Mouse (Mus musculus) hindbrain, embryonic 10.5 days (tissue): ENCODE measurements at regions not wholly inside any gene's neighbourhood (a gene's known extent, or its start where the extent isn't known, plus 50 kb on each side); places are given as distances from the start of the nearest gene placed in this dataset.

Experiments used
- DNase-seq: peaks from one replicate; pipeline ENCODE4 v3.0.0-alpha.2; 2017; ENCODE audit warnings: low spot score
- H3K27ac ChIP-seq: fragments of 300-500 bp; sonication (generic); 2 replicates; pipeline ENCODE4 v1.5.1; 2016; ENCODE audit warnings: mild to moderate bottlenecking, moderate library complexity
- H3K27me3 ChIP-seq: fragments of 300-500 bp; sonication (generic); 2 replicates; pipeline ENCODE4 v1.6.1; 2016; ENCODE audit warnings: mild to moderate bottlenecking; ENCODE audit not compliant: poor library complexity, insufficient read depth, severe bottlenecking
- H3K36me3 ChIP-seq: fragments of 300-500 bp; sonication (generic); 2 replicates; pipeline ENCODE4 v1.6.1; 2016; ENCODE audit warnings: mild to moderate bottlenecking, moderate library complexity
- H3K4me1 ChIP-seq: fragments of 300-500 bp; sonication (generic); replicated peaks from 2 replicates; pipeline ENCODE4 v1.6.1; 2016; ENCODE audit warnings: mild to moderate bottlenecking
- H3K4me3 ChIP-seq: fragments of 300-500 bp; sonication (generic); 2 replicates; pipeline ENCODE4 v1.5.1; 2016; ENCODE audit warnings: mild to moderate bottlenecking, moderate library complexity
- H3K9me3 ChIP-seq: fragments of 300-500 bp; sonication (generic); 2 replicates; pipeline ENCODE4 v1.6.1; 2016; ENCODE audit warnings: mild to moderate bottlenecking, moderate library complexity
- WGBS: fragments of 180-500 bp; shearing (Covaris S2); methylation state at CpG from one replicate; pipeline ENCODE4 v1.1.7; 2016; 5-methylcytosine and 5-hydroxymethylcytosine counted together

DNA sequence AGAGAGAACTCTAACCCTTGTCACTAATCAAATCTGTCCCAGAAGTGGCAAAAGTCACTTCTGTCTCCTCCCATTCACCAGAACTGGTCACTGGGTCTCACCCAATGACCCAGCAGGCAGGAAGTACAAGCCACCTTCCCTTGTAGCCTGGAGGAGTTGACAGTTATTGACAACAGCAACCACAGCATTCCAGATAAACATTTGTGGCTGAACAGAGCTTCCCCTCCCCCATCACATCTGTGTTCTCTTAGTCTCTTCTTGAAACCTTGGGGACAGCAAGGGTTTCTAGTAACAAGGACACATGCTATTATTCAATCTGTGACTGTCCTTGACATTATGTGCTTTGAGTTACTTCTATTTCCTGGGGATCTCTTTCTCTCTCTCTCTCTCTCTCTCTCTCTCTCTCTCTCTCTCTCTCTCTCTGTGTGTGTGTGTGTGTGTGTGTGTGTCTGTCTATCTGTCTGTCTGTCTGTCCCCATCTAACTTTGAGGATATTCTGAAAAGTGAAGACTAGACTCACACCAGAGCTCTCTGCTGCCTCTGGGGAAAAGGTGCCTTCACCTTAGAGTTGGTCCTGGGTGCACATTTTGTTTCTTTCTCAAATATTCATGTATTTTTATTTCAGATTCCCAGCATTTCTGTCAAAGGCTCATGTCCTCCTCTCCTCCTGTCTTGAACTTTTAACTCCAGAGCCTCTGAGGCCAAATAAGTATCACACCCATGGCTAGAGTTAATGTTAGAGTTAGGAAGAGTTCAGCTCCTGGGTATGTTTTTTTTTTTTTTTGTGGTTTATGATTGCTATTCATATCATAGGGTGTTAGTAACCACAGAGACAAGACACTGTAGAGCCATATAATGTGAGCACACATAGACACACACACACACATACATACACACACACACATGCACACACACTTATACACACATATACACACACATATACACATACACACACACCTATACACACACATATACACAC is 65.4 kb upstream of the Tut7 start:
- Histone ChIP-seq H3K36me3 (no peaks in the 10 kb centered on the region), H3K27ac (no peak overlapping the region), H3K9me3 (peaks cover 3% of the 10 kb centered on the region; the same call in 1 of the 2 replicates), H3K27me3 (peaks cover 3% of the 10 kb centered on the region; the same call in 1 of the 2 replicates), H3K4me3 (no peak overlapping the region), H3K4me1 (peaks cover 42% of the 10 kb centered on the region)
- no peak for DNase-seq

DNA sequence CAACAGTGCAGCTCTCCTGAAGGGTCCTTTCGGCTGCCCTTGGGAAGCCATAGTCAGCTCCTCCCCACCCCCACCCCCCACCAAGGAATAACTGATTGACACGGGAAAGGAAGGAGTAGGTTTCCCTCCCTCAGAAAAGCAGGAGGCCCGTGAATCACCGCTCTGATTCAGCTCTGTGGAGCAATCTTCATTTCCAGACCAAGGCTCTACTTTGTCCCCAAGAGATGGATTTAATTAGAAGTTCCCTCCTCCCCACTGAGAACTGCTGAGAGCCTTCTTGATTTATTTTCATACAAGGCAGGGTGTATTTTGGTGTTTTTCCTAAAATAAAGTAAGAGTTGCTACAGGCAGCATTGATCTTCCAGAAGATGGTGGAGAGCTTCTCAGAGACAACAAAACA is 64.4 kb upstream of the Tut7 start:
- H3K36me3 ChIP-seq = no peaks in the 10 kb centered on the region
- H3K27me3 ChIP-seq = peaks cover 3% of the 10 kb centered on the region; the same call in 1 of the 2 replicates
- H3K9me3 ChIP-seq = peaks cover 3% of the 10 kb centered on the region; the same call in 1 of the 2 replicates
- 69% methylated on average over 4 of the region's 4 CpGs for WGBS
- no peak overlapping the region for H3K4me3 ChIP-seq
- DNase-seq = no peak
- H3K27ac ChIP-seq = no peak overlapping the region
- H3K4me1 ChIP-seq = peaks cover 37% of the 10 kb centered on the region

DNA sequence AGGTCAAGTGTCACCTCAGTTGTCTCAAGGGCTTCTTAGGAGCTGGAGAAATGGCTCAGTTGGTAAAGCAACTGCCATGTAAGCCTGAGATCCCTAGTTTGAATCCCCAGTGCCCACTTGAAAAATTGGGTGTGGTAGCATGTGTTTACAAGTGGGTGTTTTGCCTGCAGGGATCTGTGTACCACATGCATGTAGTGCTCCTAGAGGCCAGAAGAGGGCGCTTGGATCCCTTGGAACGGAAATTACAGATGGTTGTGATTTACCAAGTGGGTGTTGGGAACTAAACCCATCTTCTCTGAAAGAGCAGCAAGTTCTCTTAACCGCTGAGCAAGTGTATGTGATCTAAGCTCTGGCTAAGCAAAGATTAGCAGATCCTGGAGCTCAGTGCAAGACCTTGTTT is 63.6 kb upstream of the Tut7 start:
- Histone ChIP-seq H3K27me3 (peaks cover 3% of the 10 kb centered on the region; the same call in 1 of the 2 replicates), H3K36me3 (no peaks in the 10 kb centered on the region)
- WGBS = 57% methylated on average over 3 of the region's 3 CpGs

DNA sequence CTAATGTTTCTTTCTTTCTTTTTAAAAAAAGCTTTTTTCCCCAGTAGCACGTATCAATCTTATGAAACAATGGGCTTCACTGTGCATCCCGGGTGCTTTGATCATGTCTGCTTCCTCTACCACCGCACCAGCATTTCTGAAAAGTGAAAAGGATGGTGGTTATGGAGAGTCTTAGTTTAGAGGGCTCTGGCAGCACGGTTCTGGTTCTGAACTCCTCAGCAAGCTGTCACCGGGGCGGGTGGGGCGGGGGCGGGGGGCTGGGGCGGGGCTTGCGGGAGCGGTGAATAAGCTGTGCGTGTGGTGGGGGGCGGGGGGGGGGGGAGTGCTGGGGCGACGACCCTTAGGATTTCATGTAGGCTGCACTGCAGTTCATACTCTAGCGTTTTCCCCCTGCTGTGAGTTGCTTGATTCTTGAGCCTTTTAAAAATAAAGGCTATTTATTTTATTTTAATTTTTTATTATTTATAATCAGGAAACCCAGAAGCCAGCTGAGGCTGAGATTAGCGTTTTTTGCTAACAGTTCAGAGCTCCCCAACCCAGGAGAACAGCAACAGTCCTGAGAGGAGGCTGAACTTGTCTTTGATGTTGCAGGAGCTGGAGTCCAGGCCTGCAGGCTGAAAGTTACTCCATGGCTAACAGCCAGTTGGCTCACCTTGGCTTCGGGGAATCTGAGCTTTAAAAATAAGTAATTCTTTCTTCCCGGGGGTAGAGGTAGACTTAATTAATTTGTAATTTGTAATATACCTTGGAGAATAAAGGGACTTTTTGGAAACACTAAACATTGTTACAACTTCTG is 59.2 kb upstream of the Tut7 start:
- Histone ChIP-seq H3K9me3 (peaks cover 3% of the 10 kb centered on the region; the same call in 1 of the 2 replicates), H3K27ac (peak overlapping the region; percentile 77), H3K4me3 (peak overlapping the region; percentile 24; the same call in 1 of the 2 replicates), H3K4me1 (peaks cover 14% of the 10 kb centered on the region), H3K27me3 (no peaks in the 10 kb centered on the region), H3K36me3 (no peaks in the 10 kb centered on the region)
- DNase-seq = no peak
- 32% methylated on average over 18 of the region's 19 CpGs for WGBS

More for the DNA sequence above, 63.6 kb upstream of the Tut7 start:
- H3K4me1 ChIP-seq = peaks cover 36% of the 10 kb centered on the region
- H3K4me3 ChIP-seq = no peak overlapping the region
- DNase-seq = no peak
- H3K9me3 ChIP-seq = peaks cover 3% of the 10 kb centered on the region; the same call in 1 of the 2 replicates
- H3K27ac ChIP-seq = no peak overlapping the region

DNA sequence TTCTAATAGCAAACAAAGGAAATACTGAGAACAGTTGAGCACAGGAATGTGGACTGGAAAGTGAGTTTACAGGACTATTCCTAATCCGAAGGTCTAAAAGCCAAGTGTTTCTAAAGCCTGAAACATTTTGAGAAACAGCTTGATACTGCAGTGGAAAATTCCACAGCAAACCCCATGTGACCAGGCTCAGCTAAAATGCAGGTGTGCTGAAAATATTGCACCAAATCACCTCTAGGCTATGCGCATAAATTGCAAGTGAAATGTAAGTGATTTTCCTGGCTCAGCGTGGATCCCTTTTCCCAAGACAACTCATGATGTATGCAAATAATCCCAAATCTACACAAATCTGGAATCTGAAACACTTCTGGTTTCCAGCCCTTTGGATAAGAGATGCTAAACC is 57.1 kb upstream of the Tut7 start:
- H3K36me3 ChIP-seq = no peaks in the 10 kb centered on the region
- no peaks in the 10 kb centered on the region for H3K9me3 ChIP-seq
- peaks cover 21% of the 10 kb centered on the region for H3K4me1 ChIP-seq
- no peak overlapping the region for H3K27ac ChIP-seq
- DNase-seq = no peak
- WGBS = 92% methylated on average over 3 of the region's 3 CpGs
- H3K4me3 ChIP-seq = no peak overlapping the region
- H3K27me3 ChIP-seq = no peaks in the 10 kb centered on the region

DNA sequence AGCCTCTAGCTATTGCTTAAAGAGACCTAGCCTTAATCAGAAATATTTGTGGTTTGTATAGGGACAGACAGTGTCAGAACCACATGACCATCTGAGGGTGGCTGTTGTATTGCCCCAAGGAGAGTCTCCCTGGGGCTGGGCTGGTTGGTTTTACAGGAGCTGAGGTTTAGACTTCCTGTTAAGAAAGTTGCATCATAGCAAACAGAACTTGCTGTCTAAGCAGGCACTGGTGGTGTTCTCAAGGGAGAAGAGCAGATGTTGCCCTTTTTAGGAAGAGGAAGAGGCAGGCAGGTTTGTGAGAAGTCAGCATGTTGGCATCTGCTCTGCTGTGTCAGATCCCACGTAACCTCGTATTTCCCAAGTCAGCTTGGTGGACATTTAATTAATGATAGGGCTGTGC is 52.7 kb upstream of the Tut7 start:
- no peak for DNase-seq
- Histone ChIP-seq H3K27ac (no peak overlapping the region), H3K36me3 (no peaks in the 10 kb centered on the region), H3K27me3 (no peaks in the 10 kb centered on the region), H3K9me3 (no peaks in the 10 kb centered on the region), H3K4me1 (peaks cover 25% of the 10 kb centered on the region), H3K4me3 (no peak overlapping the region)
- 53% methylated on average over 2 of the region's 2 CpGs for WGBS

DNA sequence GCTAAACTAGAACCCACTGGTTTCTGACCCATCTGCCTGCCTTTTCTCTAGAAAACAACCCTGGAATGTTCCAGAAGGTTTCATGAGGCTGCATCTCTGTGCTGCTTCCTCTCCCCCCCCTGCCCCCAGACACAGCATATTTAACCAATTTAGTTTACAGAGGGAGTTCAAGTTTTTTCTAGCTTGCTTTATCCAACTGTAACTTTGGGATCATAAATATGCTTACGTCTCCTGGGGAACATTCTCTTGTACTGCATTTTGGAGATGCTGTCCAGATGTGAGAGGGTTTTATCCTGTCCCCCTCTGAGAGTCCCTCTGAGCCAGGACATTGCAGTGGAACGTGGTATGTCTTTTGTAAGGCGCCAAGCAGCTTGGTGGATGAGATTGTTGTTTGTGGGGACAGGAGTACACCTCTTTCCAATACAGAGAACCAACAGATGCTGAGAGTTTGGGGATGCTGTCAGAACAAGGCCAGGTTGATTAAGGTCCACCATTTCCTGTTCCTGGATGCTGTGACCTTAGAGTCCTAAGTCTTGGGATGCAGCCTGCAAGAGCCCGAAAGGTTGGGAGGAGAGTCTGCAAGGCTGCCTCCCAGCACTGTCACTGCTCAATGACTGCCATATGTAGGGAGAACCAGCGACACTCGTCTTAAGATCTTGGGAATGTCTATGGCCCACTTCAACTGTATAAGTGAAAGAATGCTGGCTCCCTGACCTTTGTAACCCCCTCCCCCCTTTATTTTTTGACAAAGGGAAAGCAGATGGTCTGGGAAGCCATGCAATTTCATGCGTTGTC is 51.4 kb upstream of the Tut7 start:
- Histone ChIP-seq H3K4me1 (peaks cover 25% of the 10 kb centered on the region), H3K36me3 (no peaks in the 10 kb centered on the region), H3K27ac (no peak overlapping the region), H3K4me3 (no peak overlapping the region), H3K9me3 (no peaks in the 10 kb centered on the region), H3K27me3 (no peaks in the 10 kb centered on the region)
- 61% methylated on average over 7 of the region's 7 CpGs for WGBS
- DNase-seq = no peak
